Mouse (Mus musculus) embryonic fibroblast, embryonic 13.5 days (primary cell): Measurements from ENCODE around the gene Rap1b. TPM values are rescaled to one million over a fixed set of nuclear protein-coding genes. Genes with fewer than 3 reads are reported as not detected.

Experiments used
- H3K27ac ChIP-seq: 2 replicates; pipeline ENCODE4 v1.5.1; 2012; ENCODE audit warnings: low read length, control low read depth, inconsistent platforms; ENCODE audit not compliant: insufficient read depth
- H3K4me1 ChIP-seq: 2 replicates; pipeline ENCODE4 v1.6.1; 2011; ENCODE audit warnings: low read length; ENCODE audit not compliant: control insufficient read depth, insufficient read depth
- H3K4me3 ChIP-seq: 2 replicates; pipeline ENCODE4 v1.5.1; 2011; ENCODE audit warnings: mild to moderate bottlenecking, control low read depth, low read length; ENCODE audit not compliant: insufficient read depth
- CTCF ChIP-seq: IDR thresholded peaks from 2 replicates; pipeline ENCODE4 v1.5.1; 2011; ENCODE audit warnings: mild to moderate bottlenecking, control low read depth, low read length, moderate library complexity, borderline replicate concordance; ENCODE audit not compliant: insufficient read depth
- POLR2A ChIP-seq: IDR thresholded peaks from 2 replicates; pipeline ENCODE4 v1.6.1; 2011; ENCODE audit warnings: low read depth, mild to moderate bottlenecking, control low read depth, low read length, moderate library complexity
- polyA plus RNA-seq: library from polyadenylated mRNA; stranded (reverse); fragments of >200 nt; gene quantifications from 2 replicates; pipeline ENCODE4 v1.2.4, GENCODE M21; 2011; ENCODE audit warnings: low read depth; ENCODE audit not compliant: missing spikeins, insufficient read length

Gene Rap1b
- polyA plus RNA-seq, 1 experiment: 209 TPM

DNA sequence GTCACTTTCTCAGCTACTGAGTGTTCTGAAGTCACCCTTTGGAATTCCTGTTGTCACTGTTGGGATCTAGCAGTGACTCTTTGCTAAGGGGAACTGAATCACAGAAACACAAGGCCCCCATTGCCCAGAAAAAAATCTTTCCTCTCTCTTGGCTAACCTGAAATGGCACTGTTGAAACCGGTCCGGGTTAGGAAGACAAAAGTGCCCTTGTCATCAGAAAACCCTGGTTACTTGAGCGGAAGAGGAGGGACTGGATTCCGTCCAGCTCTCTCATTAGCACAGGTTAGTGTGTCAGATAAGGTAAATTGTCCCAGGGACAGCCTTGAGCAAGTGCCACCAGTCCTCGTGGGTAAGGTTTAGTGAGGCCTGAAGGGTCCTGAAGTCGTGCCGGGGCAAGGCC is 14.5 kb upstream of the Rap1b start:
- Histone ChIP-seq H3K4me3 (no peak overlapping the region), H3K4me1 (no peaks in the 10 kb centered on the region), H3K27ac (no peak overlapping the region)
- no peak for TF ChIP-seq CTCF
- no peak for TF ChIP-seq POLR2A

GRCm38 (mm10) chr10:117859800-117860199 is 14.0 kb upstream of the Rap1b start:
- no peak for TF ChIP-seq POLR2A
- no peak for TF ChIP-seq CTCF
- Histone ChIP-seq H3K4me3 (no peak overlapping the region), H3K27ac (no peak overlapping the region), H3K4me1 (no peaks in the 10 kb centered on the region)

GRCm38 (mm10) chr10:117858241-117858640 is 12.4 kb upstream of the Rap1b start:
- Histone ChIP-seq H3K4me1 (no peaks in the 10 kb centered on the region), H3K27ac (no peak overlapping the region), H3K4me3 (no peak overlapping the region)
- TF ChIP-seq CTCF (no peak), POLR2A (no peak)

DNA sequence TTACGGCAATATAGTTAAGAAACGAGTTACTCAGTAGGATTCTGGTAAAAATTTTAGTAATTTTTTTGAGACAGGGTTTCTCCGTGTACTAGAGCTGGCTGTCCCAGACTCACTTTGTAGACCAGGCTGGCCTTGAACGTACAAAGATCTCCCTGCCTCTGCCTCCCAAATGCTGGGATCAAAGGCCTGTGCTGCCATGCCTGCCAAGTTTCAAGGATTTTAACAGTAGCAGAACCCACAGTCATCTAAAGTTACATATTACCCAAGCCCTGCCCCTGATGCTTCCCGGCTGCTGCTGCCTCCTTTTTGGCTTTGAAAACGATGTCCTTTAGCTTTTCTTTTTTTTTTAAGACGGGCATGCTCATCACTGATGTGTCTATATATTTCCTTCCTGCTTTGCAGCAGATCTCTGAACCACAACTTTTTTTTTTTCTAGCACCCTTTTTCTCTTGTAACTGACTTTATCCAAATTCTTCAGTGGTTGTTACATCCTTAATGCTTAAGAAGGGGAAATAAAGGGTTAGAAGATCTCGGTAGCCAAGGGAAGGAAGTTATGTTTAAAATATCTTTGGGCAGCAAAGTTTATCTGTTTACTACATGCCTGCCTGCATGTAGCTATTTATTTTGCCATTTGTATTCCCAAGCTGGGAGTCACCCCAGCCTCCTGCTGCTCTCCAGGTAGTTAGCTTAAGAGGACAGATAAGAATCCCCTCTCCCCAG is 10.3 kb upstream of the Rap1b start:
- no peaks in the 10 kb centered on the region for H3K4me1 ChIP-seq
- H3K4me3 ChIP-seq: no peak overlapping the region
- H3K27ac ChIP-seq: no peak overlapping the region
- TF ChIP-seq CTCF (no peak), POLR2A (no peak)

DNA sequence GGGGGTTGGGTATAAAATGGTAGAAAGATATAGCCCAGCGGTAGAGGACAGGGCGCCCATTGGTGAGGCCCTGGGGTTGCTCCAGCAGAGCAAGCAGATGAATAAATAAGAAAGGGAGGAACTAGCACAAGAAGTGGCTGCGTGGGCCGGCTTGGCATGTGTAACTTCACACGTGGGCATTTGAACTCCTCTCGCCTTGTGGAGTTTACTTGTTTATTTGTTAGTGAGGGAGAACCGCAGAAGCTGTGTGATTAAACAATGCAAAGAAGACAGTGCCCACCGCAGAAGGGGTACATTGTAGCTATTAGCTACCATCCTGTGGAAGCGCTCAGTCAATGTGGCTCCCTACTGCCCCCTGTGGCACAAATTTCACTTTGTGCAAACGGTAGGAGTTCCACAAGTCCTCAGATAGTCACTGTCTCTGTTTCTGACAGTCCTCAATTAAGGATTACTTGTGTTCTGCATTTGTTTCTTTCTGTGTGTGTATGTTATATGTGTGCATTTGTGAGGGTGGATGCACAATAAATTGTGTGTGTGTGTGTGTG is 6.9 kb upstream of the Rap1b start:
- TF ChIP-seq CTCF: no peak
- no peak for TF ChIP-seq POLR2A
- Histone ChIP-seq H3K27ac (no peak overlapping the region), H3K4me3 (no peak overlapping the region), H3K4me1 (no peaks in the 10 kb centered on the region)

DNA sequence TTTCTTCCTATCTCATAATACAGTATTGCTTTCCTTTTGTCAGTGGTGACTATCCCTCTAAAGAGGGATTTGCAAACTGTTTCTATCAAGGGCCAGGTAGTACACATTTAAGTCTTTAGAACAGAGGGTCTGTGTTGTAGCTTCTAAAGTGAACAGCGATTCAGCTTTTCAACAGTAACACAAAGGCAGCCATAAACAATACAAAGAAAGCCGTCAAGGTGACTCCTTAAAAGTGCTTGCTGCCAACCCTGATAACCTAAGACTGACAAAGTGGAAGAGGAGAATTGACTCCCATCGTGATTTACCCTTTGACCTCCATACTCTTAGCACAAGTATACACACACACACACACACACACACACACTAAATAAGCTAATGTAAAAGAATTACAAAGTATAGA is 3.1 kb upstream of the Rap1b start:
- no peak overlapping the region for H3K4me3 ChIP-seq
- no peaks in the 10 kb centered on the region; the same call in 1 of the 2 replicates for H3K4me1 ChIP-seq
- no peak for TF ChIP-seq POLR2A
- no peak for TF ChIP-seq CTCF
- H3K27ac ChIP-seq: no peak overlapping the region

- TF ChIP-seq POLR2A: 0 out of 2 replicates have a peak, but pooled peaks have one; percentile 36
- TF ChIP-seq CTCF: no peak
- peak overlapping the region; percentile 90 for H3K27ac ChIP-seq
- H3K4me3 ChIP-seq: no peak overlapping the region
- H3K4me1 ChIP-seq: no peaks in the 10 kb centered on the region; the same call in 1 of the 2 replicates
These were observed 961 bp upstream of the Rap1b start for GRCm38 (mm10) chr10:117846796-117847195.

GRCm38 (mm10) chr10:117846260-117846632 is 411 bp upstream of the Rap1b start:
- H3K27ac ChIP-seq: peak overlapping the region; percentile 90
- H3K4me1 ChIP-seq: no peaks in the 10 kb centered on the region; the same call in 1 of the 2 replicates
- peak overlapping the region; percentile 57 for H3K4me3 ChIP-seq
- TF ChIP-seq POLR2A (no peak), CTCF (no peak)

GRCm38 (mm10) chr10:117844782-117845596 is 846 bp downstream of the Rap1b start:
- H3K4me1 ChIP-seq: no peaks in the 10 kb centered on the region; the same call in 1 of the 2 replicates
- H3K27ac ChIP-seq: peak overlapping the region; percentile 80
- peak overlapping the region; percentile 98 for H3K4me3 ChIP-seq
- no peak for TF ChIP-seq CTCF
